Mouse (Mus musculus): ENCODE results near the gene Selenoi.
A peak's percentile ranks its signal among the peaks of the same experiment; 100 is the strongest.

Gene Selenoi

DNA sequence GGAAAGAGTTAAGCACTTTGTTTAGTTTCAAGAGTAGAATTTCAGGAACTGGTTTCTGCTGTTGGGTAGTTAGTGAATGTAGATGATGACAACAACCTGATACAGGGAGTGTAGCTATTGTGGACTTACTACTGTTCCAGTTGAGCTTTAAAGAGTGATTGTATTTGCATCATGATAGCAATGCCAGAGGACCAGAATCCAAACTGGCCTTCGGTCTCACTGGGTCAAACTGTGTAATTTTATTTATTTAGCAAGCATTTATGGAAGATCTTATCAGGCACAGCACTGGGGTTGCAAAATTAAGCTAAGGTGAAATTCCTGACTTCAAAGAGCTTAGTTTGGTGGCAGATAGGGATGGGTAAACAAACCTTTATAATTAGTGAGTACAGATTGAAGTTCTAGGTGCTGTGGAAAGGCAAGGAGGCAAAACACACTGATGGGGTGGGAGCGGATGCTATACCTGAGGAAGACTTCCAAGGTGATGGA, 3.3 kb downstream of the Selenoi start:
- no peak for DNase-seq (ENCODE audit: low spot score in 2 of 2)

DNA sequence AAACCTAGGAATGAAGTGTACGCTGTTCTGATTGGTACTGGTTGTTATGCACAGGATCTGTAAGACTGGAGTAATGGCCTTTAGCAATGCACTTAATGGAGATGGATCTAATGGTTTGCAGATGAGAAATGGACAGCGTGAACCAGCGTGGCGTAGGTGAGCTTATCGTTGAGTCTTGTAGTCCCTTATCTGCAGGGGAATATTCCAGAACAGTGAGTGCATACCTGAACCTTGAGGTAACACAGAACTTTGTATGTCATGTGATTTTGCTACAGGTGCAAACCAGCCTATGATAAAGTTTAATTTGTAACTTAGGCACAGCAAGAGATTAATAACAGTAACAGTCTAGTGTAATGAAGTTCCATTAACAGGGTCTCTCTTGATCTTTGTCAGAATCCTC, 6.2 kb downstream of the Selenoi start:
- no peak for DNase-seq (ENCODE audit: low spot score in 2 of 2)

DNA sequence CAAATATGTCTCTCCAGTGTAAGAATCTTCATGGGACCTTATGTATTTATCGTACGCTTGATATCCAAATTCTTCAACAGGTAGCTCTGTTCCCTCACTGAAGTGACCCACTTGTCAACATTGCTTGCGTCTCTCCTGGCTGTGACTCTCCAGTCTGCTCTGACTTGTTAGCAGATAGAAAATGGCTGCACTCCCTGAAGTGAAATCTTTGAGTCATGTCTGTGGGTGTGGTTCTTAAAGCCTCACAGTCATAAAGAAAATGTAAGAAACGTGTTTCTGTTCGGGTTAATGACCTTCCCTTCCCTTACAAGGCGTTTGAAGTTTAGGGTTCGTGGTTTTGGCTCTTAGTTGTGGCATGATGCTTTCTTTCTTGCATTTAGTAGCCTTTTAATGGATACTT, 8.2 kb downstream of the Selenoi start:
- DNase-seq (ENCODE audit: low spot score in 2 of 2), result no peak

DNA sequence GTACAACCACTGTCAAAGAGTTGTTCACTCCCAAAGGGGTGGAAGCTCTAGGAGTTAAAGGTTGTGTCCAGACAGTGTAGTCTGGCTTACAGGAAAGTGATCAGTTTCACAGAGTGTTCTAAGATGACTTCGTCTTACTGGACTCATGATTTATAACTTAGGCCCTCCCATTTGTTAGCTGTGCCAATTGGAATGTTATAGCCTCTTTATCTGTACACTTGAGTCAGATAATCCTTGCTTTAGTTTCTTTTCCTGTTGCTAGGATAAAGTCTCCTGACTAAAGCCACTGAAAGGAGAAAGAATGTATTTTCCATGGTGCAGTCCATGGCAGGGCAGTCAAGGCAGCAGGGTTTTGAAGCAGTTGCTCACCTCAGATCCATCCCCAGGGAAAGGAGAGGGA, 10.0 kb downstream of the Selenoi start:
- DNase-seq (ENCODE audit: low spot score in 2 of 2), result no peak

DNA sequence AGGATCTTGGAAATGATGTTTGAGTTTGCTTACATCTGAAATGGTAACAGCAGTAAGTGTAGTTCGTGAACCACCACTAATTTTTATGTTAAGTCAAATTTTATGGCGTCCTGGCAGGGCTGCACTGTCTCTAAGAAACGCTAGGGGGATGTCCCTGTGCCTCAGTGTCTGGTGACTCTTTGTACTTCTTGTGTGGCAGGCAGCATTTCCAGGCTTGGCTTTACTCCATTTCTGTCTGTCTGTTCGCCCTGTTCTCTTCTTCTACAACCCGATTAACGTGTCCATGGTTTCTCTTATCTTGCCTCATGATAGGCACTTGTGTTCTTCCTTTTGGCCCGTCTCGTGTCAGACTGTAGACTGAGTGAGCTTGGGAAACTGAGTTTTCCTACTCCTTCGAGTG, 11.4 kb downstream of the Selenoi start:
- peak in 1 of 2 experiments; percentile 52 for DNase-seq (ENCODE audit: low spot score in 2 of 2)

DNA sequence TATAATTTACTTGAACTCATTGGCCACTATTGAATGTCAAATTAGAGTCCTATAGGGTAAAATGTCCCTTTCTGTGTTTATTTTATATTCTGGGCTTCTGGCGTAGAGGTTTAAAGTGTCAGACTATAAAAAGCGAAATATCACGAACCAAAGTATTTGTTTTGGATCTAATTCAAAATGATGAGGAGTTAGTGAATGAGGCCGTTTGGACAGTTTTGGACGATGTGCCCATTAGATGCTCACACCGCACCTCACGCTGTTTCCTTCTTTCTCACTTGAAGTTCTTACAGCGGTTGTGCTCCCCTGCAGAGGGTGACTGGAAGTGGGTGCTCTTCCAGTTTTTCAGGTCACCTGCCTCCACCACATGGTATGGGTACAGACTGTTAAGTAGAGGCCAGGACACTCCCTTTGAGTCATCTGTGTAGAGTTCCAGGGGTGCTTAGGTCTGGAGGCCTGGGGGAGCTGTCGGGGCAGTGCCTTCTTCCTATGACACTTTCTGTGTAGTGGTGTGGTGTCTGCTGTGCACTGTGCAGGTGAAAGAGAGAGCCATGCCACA, 13.6 kb downstream of the Selenoi start:
- no peak for DNase-seq (ENCODE audit: low spot score in 2 of 2)

DNA sequence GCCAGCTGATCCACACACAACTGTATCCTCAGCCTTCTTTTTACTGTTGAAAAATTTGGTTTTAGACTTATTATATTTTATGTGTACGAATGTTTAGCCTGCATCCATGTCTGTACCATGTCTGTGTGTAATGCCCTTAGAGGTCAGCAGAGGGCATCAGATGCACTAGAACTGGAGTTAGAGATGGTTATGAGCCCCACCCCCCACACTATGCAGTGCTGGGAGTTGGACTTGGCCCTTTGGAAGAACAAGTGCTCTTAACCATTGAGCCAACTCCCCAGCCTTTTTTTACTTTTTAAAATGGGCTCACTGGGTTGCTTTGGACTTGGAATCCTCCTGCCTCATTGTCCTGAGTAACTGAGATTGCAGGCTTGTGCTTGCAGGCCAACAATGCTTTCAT, 15.3 kb downstream of the Selenoi start:
- DNase-seq (ENCODE audit: low spot score in 2 of 2), result peak; percentile 17 to 34

DNA sequence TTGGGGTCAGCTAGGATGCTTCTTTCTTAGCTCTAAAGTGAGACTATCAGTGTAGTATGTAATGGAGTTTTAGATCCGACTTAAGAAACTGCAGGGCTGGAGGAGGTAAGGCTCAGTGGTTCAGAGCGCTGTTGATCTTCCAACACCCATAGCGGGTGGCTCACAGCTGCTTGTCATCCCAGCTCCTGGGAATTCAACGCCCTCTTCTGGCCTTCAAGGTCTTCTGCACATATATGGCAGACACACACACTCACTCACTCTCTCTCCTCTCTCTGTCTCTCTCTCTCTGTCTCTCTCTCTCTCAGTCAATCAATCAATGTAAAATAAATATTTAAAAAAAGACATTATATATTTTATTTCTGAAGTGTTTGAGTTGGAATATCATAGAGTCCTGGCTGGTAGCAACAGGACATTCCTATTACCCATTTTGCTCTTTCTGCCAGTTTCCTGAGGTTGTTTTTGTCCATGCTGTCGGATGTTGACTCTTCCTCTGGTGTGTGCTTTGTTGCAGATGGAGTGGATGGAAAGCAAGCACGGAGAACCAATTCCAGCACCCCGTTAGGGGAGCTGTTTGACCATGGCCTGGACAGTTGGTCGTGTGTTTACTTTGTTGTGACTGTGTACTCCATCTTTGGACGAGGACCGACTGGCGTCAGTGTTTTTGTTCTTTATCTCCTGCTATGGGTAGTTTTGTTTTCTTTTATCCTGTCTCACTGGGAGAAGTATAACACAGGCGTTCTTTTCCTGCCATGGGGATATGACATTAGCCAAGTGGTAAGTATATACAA, 23.4 kb downstream of the Selenoi start:
- DNase-seq (ENCODE audit: low spot score in 2 of 2), result no peak

DNA sequence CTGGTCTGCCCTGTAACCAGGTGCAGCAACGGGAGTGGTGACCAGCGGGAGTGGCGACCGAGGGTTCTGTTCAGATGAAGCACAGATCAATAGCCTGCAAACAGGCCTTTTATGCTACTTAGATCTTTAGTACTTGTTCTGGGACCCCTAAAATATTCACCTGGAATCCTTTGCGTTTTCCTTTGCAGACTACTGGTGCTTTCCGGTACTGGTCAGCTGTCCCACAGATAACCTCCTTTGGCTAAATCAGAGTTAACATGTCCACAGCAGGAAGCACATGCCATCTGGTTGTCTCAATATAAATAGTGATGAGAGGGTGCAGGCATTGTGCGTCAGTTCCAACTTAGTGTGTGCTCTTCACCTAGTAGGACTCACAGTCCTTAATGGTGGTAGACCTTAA, 26.4 kb downstream of the Selenoi start:
- DNase-seq (ENCODE audit: low spot score in 2 of 2), result no peak

DNA sequence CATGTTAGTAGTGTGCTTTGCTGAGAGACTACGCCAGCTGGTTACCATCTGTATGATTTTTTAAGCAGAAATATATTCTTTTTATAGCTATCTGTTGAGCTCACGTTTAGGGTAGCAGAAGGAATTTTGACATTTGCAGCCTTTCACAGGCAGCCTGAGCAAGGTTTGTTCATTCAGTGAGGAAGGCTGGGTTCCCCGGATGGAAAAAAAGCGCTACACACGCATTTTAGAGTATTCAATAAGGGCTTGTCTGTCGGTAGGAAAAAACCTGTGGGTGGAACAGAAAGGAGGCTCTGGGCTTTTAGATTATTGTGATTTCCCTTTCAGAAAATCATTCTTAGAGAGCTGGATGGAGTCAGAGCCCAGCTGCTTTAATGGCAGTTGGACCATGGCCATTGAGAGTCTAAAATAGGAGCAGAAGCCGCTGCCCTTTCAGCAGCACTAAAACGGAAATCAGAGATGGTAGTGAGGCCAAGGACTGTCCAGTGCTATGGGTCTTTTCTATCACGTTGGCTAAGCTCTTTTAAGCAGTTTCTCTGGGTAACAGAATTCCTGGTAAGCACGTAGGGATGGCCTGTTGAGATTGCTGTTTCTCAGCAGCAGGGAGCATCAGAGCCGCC, 38.3 kb downstream of the Selenoi start:
- no peak for DNase-seq (ENCODE audit: low spot score in 2 of 2)

DNA sequence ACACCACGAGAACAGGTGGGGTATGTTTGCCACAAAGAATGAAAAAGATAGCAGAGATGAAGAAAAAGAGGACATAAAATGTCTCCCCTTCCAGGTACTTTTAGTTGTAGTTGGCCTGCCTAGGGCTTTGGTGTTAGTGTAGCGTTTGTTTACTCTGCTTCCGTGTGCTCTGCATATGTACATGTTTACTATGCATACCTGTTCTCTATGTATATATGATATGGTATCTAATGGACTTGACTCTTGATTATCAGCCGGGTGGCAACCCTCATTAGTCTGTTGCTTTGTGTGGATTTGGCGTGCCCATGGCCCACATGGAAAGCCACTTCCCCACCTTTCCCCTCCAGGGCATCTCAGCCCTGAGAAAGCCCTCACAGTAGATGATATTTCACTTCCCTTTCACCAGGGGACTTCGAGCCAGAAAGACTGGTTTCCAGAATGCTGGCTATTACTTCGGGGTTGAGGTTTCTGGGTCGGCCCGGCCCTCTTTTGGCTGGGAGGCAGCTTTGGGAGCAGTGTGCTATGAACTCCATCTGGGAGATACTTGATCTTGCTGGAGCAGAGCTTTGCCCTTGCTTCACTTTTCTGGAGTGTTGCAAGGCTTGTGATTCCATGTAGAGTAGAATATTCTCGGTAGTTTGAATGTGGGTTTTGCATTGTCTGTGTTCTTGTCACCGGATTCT, 39.4 kb downstream of the Selenoi start:
- DNase-seq (ENCODE audit: low spot score in 2 of 2), result no peak

DNA sequence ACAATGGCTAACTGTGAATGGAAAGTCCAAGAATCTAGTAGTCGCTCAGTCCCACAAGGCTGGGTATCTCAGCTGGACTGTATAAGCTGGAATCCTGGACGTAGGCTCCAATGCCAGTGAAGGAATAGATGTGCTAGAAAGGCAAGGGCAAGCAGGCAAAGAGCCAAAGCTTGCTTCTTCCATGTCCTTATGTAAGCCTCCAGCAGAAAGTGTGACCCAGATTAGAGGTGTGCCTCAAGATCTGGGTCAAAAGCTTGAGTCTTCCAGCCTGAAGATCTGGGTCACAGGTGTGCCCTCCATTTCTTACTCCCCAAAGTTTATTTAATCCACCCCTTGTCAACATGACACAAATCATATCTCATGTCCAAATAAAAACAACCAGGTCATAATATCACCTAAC, 44.0 kb downstream of the Selenoi start:
- peak; percentile 45 to 47 for DNase-seq (ENCODE audit: low spot score in 2 of 2)

DNA sequence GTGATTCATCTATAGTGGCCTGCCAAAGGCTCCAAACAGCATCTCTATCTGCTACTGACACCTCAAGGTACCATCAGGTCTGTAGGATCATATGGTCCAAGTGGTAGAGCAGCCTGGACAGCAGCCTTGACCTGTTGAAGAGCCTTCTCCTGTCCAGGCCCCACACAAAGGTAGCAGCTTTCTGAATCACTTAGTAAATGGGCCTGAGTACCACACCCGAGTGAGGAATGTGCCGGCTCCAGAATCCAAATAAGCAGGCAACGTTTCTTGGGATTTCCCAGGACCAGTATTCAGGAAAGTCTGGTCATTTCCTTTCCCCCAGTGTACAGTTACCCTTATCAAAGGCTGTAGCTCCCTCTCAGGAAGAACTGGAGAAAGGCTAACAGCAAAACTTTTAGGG, 46.6 kb downstream of the Selenoi start:
- DNase-seq (ENCODE audit: low spot score in 2 of 2), result no peak

DNA sequence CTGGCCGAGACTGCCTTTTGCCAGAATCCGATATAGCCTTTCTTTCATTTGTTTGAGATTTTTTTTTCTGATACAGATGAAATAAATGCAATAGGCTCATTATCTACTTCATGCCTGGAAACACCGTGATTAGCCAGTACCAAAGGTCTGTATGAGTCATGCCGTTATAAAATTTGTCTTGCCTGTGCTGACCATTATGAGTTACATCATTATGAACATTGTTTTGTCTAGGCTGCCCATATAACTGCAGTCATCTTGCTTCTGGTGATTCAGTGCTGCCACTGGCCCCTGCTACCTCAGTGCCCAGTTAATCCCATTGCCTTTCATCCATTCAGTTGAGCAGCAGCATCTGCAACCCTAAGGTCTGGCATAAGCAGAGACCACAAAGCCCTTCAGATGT, 47.1 kb downstream of the Selenoi start:
- no peak for DNase-seq (ENCODE audit: low spot score in 2 of 2)

DNA sequence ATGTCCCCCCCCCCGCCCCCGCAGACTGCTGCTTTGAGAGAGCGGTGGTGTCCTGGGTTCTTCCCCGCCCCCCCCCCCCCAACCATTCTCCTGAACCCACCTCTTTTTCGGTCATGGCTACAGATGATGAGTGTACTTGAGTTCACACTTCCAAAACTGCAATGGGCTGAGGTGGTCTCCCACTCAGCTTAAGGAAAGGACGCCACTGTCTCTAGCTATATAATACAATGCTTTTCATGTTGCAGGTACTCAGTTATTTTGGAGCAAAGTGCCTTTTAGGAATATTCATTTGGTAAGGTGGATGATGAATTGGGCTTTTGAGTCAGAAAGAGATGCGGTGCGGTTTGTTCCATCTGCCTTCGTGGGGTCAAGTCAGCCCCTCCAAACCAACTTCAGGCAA, 48.5 kb downstream of the Selenoi start:
- DNase-seq (ENCODE audit: low spot score in 2 of 2), result no peak

DNA sequence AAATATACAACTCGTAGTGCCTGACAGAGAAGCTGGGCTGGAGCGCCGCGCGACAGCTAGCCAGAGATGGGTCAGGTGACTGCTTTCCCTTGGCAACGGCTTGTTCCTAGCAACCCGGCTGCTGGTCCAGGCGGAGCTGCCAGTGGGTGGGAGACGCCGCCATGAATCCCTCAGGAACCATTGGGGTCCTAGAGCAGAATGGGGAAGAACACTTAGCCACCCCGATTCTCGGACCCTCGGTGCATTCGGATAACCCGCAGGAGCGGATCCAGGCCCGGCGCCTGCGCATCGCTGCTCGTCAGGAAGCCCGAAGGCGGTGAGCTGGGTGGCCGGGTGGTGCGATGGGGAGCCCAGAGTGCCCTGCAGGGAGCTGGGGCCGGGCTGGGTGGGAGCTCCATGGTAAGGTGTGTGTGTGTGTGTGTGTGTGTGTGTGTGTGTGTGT, 48.9 kb downstream of the Selenoi start, which contains the start of gene Drc1:
TSS of gene Drc1 (plus strand) at position 98 of the 442 bp plus-strand sequence.
- no peak for DNase-seq (ENCODE audit: low spot score in 2 of 2)

DNA sequence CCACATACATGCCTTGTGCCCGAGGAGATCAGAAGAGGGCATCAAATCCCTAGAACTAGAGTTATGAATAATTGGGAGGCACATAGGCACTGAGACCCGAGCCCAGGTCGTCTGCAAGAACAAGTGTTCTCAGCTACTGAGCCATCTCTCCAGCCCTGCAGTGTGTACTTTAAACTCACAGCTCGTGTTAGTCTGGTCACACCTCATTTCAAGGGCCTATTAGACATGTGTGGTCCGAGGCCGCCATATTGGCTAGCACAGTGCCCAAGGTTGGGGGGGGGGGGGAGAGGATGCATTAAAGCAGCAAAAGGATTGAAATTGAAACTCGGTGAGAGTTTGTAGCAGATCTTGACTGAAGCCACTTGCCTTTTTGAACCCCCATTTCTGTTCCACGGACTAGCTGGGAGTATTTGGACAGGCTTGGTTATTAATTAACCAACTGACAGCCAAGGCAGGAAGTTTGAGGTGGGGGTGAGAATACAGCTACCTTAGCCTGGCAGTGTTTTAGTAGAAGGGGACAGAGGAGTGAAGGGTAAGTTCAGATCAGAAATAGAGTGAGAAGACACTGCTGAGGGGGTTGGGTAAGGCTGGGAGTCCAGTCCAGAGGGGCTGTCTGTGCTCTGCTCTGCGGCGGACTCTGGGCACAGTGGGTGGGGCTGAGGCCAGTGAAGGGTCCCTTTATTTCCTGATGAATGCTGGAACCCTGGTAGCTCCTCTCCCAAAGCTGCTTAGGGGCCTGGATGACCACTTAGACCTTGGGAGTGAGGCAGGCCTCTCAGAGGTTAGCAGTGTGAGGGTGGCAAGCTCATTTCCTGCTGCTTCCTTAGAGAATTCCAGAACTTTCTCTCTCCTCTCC, 53.8 kb downstream of the Selenoi start:
- no peak for DNase-seq (ENCODE audit: low spot score in 2 of 2)

DNA sequence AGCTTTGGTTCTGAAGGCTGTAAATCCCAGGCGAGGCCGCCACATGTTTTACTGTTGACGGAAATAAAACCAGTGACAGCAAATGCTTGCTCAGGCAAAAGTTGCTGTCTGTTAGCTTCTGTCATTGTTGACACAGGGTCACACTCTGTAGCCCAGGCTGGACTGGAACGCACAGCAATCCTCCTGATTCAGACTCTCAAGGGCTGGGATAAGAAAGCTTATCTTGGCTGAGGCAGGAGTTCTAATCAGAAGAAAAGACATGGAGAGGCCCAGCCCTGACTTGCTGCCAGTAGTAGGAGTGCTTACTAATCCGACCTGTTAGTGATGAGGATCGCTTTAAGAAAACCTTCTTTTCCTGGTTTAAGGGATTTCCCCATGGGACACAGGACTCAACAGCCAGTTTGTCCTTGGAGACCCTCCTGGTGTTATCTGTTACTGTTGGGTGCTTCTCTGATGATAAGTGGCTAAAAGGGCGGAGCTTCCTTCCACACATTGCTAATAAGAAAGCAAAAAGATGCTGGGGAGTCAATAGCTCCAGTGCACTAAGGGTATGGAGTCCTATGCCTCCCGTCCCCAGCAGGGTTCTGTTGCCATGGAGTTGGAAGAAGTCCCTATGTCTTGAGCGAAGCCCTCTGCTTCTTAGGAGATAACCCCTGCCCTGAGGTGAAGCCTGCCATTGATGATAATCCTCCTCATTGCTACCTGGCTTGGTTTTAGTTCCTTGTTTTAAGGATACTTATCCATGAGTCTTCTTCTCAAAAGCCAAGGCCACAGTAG, 54.9 kb downstream of the Selenoi start:
- no peak for DNase-seq (ENCODE audit: low spot score in 2 of 2)
